Mouse (Mus musculus) liver, embryonic 14.5 days (tissue): ENCODE results near the gene Tnk1. TPM values are rescaled to one million over a fixed set of nuclear protein-coding genes. Genes with fewer than 3 reads are reported as not detected.

Experiments used
- ATAC-seq: fragments of 200-750 bp; cut with Nextera tagmentation; 2 replicates; pipeline ENCODE4 v1.8.0; 2017; ENCODE audit warnings: moderate number of reproducible peaks, mild to moderate bottlenecking, moderate library complexity; ENCODE audit not compliant: insufficient read depth
- DNase-seq, 3 experiments: peaks; one replicate each; pipeline ENCODE4 v3.0.0-alpha.2; 2012 to 2013; ENCODE audit warnings: low read depth in 3 of 3, low spot score in 3 of 3
- H3K27ac ChIP-seq: fragments of 300-500 bp; sonication (generic); 2 replicates; pipeline ENCODE4 v1.5.1; 2014; ENCODE audit warnings: moderate library complexity, mild to moderate bottlenecking, control low read depth, inconsistent platforms
- H3K27me3 ChIP-seq: fragments of 300-500 bp; sonication (generic); 2 replicates; pipeline ENCODE4 v1.6.1; 2014; ENCODE audit warnings: mild to moderate bottlenecking, low read length, moderate library complexity; ENCODE audit not compliant: control insufficient read depth, insufficient read depth
- H3K36me3 ChIP-seq: fragments of 300-500 bp; sonication (generic); replicated peaks from 2 replicates; pipeline ENCODE4 v1.6.1; 2014; ENCODE audit warnings: low read depth; ENCODE audit not compliant: control insufficient read depth, insufficient read depth
- H3K4me1 ChIP-seq, 2 experiments: fragments of 200-500 bp in 1 of 2; fragments of 300-500 bp in 1 of 2; sonication (generic) in 1 of 2; replicated peaks; 2 replicates each; pipeline ENCODE4 v1.6.1; 2012 to 2014; ENCODE audit warnings: antibody characterized with exemption in 1 of 2, inconsistent platforms in 1 of 2, low read length in 1 of 2; ENCODE audit not compliant: control insufficient read depth in 2 of 2, insufficient read depth in 2 of 2
- H3K4me2 ChIP-seq: fragments of 300-500 bp; sonication (generic); 2 replicates; pipeline ENCODE4 v1.6.1; 2014; ENCODE audit warnings: low read depth, mild to moderate bottlenecking, control low read depth, moderate library complexity
- H3K4me3 ChIP-seq, 2 experiments: fragments of 200-500 bp in 1 of 2; fragments of 300-500 bp in 1 of 2; sonication (generic) in 1 of 2; 2 replicates each; pipeline ENCODE4 v1.5.1; 2012 to 2014; ENCODE audit warnings: low read depth in 2 of 2, low read length in 2 of 2, mild to moderate bottlenecking in 2 of 2, control low read depth in 1 of 2, inconsistent platforms in 1 of 2, moderate library complexity in 1 of 2; ENCODE audit not compliant: insufficient read depth in 1 of 2
- H3K9ac ChIP-seq: fragments of 300-500 bp; sonication (generic); replicated peaks from 2 replicates; pipeline ENCODE4 v1.6.1; 2014; ENCODE audit warnings: mild to moderate bottlenecking, control low read depth, moderate library complexity
- H3K9me3 ChIP-seq: fragments of 300-500 bp; sonication (generic); 2 replicates; pipeline ENCODE4 v1.6.1; 2016; ENCODE audit warnings: low read length, mixed read lengths; ENCODE audit not compliant: control insufficient read depth
- CTCF ChIP-seq: IDR thresholded peaks from 2 replicates; pipeline ENCODE4 v1.5.1; 2016; ENCODE audit warnings: antibody characterized with exemption, low read depth, control low read depth
- EP300 ChIP-seq: IDR thresholded peaks from 2 replicates; pipeline ENCODE4 v1.6.1; 2016; ENCODE audit warnings: antibody characterized with exemption, low read depth
- WGBS: fragments of 180-500 bp; shearing (Covaris S2); extraction: QIAGEN DNeasy Blood & Tissue Kit; methylation state at CpG from one replicate; pipeline ENCODE4 v1.1.7; 2014; ENCODE audit not compliant: insufficient replicate concordance; 5-methylcytosine and 5-hydroxymethylcytosine counted together
- polyA plus RNA-seq, 2 experiments: library from polyadenylated mRNA; depleted of rRNA in 1 of 2; stranded (reverse) in 1 of 2; unstranded in 1 of 2; fragments of >200 nt; fragmentation: Nextera tagmentation in 1 of 2; extraction: Ambion mirVana in 1 of 2; gene quantifications; 2 replicates each; pipeline versions ENCODE4 v1.2.1 to v1.2.3; 2012 to 2014

Gene Tnk1
- polyA plus RNA-seq, 2 experiments, result 0.43 to 1.2 TPM

DNA sequence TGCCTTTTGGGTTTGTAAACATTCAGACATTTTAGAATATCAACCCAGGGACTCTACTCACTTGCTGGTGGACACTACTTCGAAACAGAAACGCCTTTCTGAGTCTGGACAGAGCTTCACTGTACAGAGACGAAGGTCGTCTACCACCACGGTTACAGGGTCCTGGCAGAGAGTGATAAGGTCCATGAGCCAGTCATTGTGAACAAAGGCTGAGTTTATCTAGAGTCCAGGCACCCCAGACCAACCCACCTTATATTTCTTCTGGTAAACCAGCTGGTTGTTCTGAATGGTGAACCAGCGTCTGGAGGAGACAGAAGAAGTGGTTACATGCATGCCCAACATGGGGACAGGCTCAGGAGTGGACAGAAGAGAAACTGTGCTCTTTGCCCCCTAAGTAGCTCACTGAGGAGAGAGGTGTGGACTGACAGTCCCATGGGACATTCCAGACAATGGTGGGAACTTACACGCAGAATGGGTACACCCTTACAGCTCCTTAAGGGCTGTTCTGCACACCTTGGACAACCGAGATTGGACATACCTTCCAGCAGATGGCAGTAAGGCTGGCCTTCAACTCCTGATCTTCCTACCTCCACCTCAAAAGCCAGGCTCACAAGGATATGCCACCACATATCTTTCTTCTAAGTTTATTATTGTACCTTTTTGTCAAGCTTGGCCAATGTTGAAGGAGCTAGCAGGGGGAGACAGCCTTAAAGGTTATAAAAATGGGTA is 28.5 kb upstream of the Tnk1 start:
- 8% methylated on average over 8 of the region's 8 CpGs for WGBS
- Histone ChIP-seq H3K36me3 (no peaks in the 10 kb centered on the region), H3K27ac (peak overlapping the region; percentile 69), H3K4me2 (peak overlapping the region; percentile 42), H3K27me3 (no peaks in the 10 kb centered on the region), H3K9me3 (no peaks in the 10 kb centered on the region), H3K4me3 (no peak overlapping the region), H3K9ac (peak overlapping the region; percentile 27; the same call in 1 of the 2 replicates), H3K4me1 (peaks cover 12 to 26% of the 10 kb centered on the region in 2 experiments)
- ATAC-seq, result peak; percentile 87
- peak; percentile 84 for TF ChIP-seq CTCF
- peak; percentile 73 for TF ChIP-seq EP300
- DNase-seq, result peak in 1 of 3 experiments; percentile 59

DNA sequence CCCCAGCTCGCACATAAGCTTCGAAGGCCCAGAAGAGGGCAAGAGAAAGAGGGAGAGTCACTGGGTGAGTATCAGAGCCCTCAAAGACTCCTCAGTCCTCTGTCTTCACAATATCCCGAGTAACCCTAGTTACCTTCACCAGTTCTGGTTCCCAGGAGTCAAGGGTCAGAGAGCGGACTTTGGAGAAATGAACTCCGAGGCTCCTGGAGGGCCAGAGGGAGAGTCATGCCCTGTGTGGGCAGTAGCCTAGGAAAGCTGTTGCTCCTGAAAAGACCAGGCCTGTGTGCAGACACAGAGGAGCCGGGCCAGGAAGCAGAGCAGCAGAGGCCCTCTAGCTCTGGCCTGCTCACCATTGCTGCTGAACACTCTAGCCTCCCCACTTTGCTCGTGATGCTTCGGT is 26.1 kb upstream of the Tnk1 start:
- no peaks in the 10 kb centered on the region for H3K9me3 ChIP-seq
- H3K4me3 ChIP-seq, result no peak overlapping the region
- TF ChIP-seq EP300 (no peak), CTCF (no peak)
- H3K4me1 ChIP-seq, result peaks cover 19 to 30% of the 10 kb centered on the region in 2 experiments
- no peak overlapping the region for H3K9ac ChIP-seq
- ATAC-seq, result no peak
- H3K36me3 ChIP-seq, result no peaks in the 10 kb centered on the region
- 67% methylated on average over 8 of the region's 8 CpGs for WGBS
- no peak overlapping the region for H3K4me2 ChIP-seq
- H3K27me3 ChIP-seq, result no peaks in the 10 kb centered on the region
- no peak for DNase-seq
- H3K27ac ChIP-seq, result no peak overlapping the region

DNA sequence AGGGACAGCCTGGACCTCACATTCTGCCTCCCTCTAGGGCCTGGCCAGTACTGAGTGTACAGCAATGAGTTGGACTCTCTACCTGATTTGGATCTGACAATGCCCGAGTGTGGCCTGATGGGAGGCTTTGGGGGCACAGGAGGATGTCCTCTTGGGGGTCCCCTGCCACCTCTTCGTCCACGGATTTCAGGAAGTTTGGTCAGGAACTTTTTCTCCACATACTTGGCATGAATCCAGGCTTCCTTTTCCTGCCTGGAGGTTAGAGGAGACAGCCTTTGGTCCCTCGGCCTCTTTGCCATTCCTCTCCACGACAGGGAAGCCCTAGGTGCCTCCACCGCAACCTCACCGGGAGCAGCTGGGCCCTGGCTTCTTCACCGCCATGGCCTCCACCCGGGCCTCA is 25.7 kb upstream of the Tnk1 start:
- Histone ChIP-seq H3K4me1 (peaks cover 23 to 34% of the 10 kb centered on the region in 2 experiments), H3K4me2 (no peak overlapping the region), H3K27ac (no peak overlapping the region), H3K9ac (no peak overlapping the region), H3K27me3 (no peaks in the 10 kb centered on the region), H3K36me3 (no peaks in the 10 kb centered on the region), H3K4me3 (no peak overlapping the region), H3K9me3 (no peaks in the 10 kb centered on the region)
- no peak for TF ChIP-seq EP300
- TF ChIP-seq CTCF, result no peak
- DNase-seq, result no peak
- WGBS, result 73% methylated on average over 9 of the region's 9 CpGs
- ATAC-seq, result no peak

DNA sequence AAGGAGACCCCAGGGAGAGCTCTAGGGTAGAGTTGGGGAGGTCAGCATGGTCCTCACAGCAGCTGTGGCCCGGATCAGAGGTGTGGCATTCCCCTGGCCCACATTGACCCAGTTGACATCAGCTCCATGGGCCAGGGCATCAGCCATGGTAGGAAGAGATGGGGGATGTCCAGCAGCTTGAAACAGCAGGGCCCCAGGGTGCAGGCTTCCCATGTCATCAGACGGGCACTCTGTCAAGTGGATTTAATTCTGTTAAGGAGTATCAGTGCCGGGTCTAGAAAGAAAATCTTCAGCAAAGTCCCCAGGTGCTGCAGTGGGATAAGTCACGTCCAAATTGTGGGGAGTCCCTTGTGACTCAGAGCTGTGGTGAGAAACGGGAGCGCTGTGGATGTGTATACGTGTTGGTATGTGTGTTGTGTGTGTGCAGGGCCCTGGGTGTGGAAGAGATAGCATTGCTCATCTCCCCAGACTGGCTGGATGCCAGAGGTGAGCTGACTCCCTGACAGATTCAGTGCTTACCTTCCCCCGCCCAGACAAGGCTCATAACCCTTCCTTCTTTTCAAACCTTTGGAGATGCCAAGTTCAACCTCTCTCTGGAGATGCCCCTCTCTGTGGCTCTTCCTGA is 25.1 kb upstream of the Tnk1 start:
- Histone ChIP-seq H3K9ac (no peak overlapping the region), H3K4me3 (no peak overlapping the region), H3K36me3 (no peaks in the 10 kb centered on the region), H3K4me2 (no peak overlapping the region), H3K4me1 (peaks cover 29 to 40% of the 10 kb centered on the region in 2 experiments), H3K9me3 (no peaks in the 10 kb centered on the region), H3K27ac (no peak overlapping the region), H3K27me3 (no peaks in the 10 kb centered on the region)
- no peak for TF ChIP-seq EP300
- TF ChIP-seq CTCF, result no peak
- ATAC-seq (no peak), DNase-seq (no peak)
- 65% methylated on average over 8 of the region's 8 CpGs for WGBS

DNA sequence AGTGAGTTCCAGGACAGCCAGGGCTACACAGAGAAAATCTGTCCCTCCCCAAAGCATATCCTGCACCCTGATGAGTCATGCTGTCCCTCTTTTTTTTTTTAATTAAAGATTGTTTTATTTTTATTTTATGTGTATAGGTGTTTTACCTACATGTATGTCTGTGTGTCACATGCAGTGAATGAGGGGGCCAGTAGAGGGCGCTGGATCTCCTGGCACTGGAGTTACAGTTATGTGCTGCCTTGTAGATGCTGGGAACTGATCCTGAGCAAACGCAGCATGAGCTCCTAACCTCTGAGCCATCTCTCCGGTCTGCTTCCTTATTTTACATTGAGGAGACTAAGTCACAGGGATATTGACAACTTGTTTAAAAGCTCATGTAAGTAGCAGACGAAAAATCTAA is 24.5 kb upstream of the Tnk1 start:
- TF ChIP-seq EP300, result no peak
- peak; percentile 80 for TF ChIP-seq CTCF
- 65% methylated on average over 4 of the region's 4 CpGs for WGBS
- Histone ChIP-seq H3K27me3 (no peaks in the 10 kb centered on the region), H3K4me1 (peaks cover 33 to 44% of the 10 kb centered on the region in 2 experiments), H3K4me3 (no peak overlapping the region), H3K4me2 (no peak overlapping the region), H3K9me3 (no peaks in the 10 kb centered on the region), H3K27ac (no peak overlapping the region), H3K9ac (no peak overlapping the region), H3K36me3 (no peaks in the 10 kb centered on the region)
- DNase-seq (no peak), ATAC-seq (no peak)
